ENCODE assay signal across 8 mouse cellular contexts in the genomic region with DNA sequence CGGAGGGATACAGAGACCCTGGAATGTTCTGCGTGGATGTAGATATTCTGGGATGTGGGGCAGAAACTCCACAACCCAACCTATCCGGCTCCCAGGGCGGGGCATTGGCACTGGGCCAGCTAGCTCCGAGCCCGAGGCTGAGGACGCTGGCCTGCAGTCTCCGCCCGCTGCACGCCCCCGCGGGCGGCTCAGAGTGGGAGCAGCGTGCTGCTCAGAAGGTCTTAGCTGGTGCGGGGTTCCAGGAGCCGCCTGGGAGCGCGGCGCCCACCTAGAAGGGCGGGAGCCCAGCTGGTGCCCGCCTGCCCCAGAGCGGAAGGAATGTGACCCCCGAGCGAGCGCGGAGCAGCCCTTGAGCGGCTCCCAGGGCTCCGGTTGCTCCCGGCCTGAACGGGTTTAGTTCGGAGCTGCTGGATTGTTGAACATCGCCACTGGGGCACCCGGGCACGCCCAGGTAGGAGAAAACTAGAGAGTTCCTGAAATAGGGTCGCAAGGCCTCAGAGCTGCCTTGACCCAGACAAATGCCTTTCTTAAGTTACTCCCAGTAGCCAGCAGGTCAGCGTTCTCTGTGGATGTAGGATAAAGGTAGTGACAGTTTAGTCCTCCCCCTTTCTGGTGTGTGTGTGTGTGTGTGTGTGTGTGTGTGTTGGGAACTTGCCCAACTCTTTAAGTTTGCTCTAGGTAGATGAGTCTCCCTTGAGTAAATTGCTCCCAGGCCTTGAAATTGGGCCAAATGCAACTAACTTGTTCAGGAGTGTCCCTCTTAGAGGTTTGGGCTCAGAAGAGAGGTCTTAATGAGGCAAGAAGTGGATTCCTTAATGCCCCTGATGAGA. TPM values are rescaled to one million over a fixed set of nuclear protein-coding genes. Genes with fewer than 3 reads are reported as not detected.
DNase-seq lines count a peak whose midpoint lies in the region; ATAC-seq and TF ChIP-seq lines count a peak whose summit lies in the region.

No protein-coding gene starts in this region.

- no peaks in the 10 kb centered on the region for H3K27me3 ChIP-seq in ES-Bruce4 (ENCODE audit: control insufficient read depth, insufficient read depth, low read length, poor library complexity, severe bottlenecking)
- H3K27me3 ChIP-seq in forebrain, embryonic 10.5 days (ENCODE audit: poor library complexity, severe bottlenecking) = peaks cover 35% of the 10 kb centered on the region
- no peaks in the 10 kb centered on the region for H3K27me3 ChIP-seq in heart, embryonic 14.5 days (ENCODE audit: control insufficient read depth, insufficient read depth, low read length)
- peaks cover 27% of the 10 kb centered on the region for H3K27me3 ChIP-seq in liver, embryonic 13.5 days
- no peaks in the 10 kb centered on the region for H3K27me3 ChIP-seq in neural tube, embryonic 14.5 days (ENCODE audit: control insufficient read depth, insufficient read depth, low read length)
- H3K27me3 ChIP-seq in testis, adult 2 months (ENCODE audit: control insufficient read depth, insufficient read depth, low read length) = no peaks in the 10 kb centered on the region

- WGBS in forebrain, embryonic 10.5 days = 5% methylated on average over 36 of the region's 36 CpGs
- under 1% methylated on average over 36 of the region's 36 CpGs for WGBS in heart, embryonic 14.5 days
- WGBS in liver, embryonic 13.5 days (ENCODE audit: insufficient replicate concordance) = 6% methylated on average over 36 of the region's 36 CpGs
- 5% methylated on average over 35 of the region's 36 CpGs for WGBS in neural tube, embryonic 14.5 days

- TF ChIP-seq CTCF in ES-Bruce4 (IDR thresholded peaks at IDR 0.05; ENCODE audit: low read depth, low read length) = no peak
- no peak for TF ChIP-seq CTCF in testis, adult 2 months (IDR thresholded peaks at IDR 0.05; ENCODE audit: control insufficient read depth, insufficient read depth, insufficient replicate concordance, low read depth, low read length)

- no peaks in the 10 kb centered on the region for H3K9me3 ChIP-seq in ES-Bruce4 (replicated peaks; ENCODE audit: control insufficient read depth, insufficient read depth, low read length, poor library complexity, severe bottlenecking)
- H3K9me3 ChIP-seq in forebrain, embryonic 10.5 days = no peaks in the 10 kb centered on the region
- no peaks in the 10 kb centered on the region for H3K9me3 ChIP-seq in heart, embryonic 14.5 days (ENCODE audit: control insufficient read depth, low read length)
- H3K9me3 ChIP-seq in liver, embryonic 13.5 days (replicated peaks) = no peaks in the 10 kb centered on the region
- no peaks in the 10 kb centered on the region for H3K9me3 ChIP-seq in neural tube, embryonic 14.5 days (ENCODE audit: control insufficient read depth, low read length)

- no peak for TF ChIP-seq POLR2A in ES-Bruce4 (IDR thresholded peaks at IDR 0.05; ENCODE audit: insufficient read depth, low read length)
- TF ChIP-seq POLR2A in testis, adult 2 months (IDR thresholded peaks at IDR 0.05; ENCODE audit: control insufficient read depth, low read depth, low read length) = no peak

- peak overlapping the region; percentile 81 for H3K4me2 ChIP-seq in heart, embryonic 14.5 days (ENCODE audit: low read length)
- peak overlapping the region; percentile 60 for H3K4me2 ChIP-seq in liver, embryonic 13.5 days
- H3K4me2 ChIP-seq in neural tube, embryonic 14.5 days (ENCODE audit: low read depth, low read length) = peak overlapping the region; percentile 84

- peak; percentile 24 for DNase-seq in c-Kit-positive CD71-negative TER-119-negative erythroid progenitor cells, embryonic 14.5 days (ENCODE audit: low read depth)
- peak; percentile 51 for DNase-seq in forebrain, embryonic 10.5 days (ENCODE audit: extremely low spot score, low spot score)
- DNase-seq in kidney, postnatal 14 days = peak; percentile 87
- DNase-seq in liver, embryonic 13.5 days = peak; percentile 20

- H3K36me3 ChIP-seq in ES-Bruce4 (ENCODE audit: control insufficient read depth, insufficient read depth, low read length, poor library complexity, severe bottlenecking) = no peaks in the 10 kb centered on the region
- no peaks in the 10 kb centered on the region for H3K36me3 ChIP-seq in forebrain, embryonic 10.5 days (replicated peaks)
- H3K36me3 ChIP-seq in heart, embryonic 14.5 days (ENCODE audit: control insufficient read depth, insufficient read depth, low read length) = no peaks in the 10 kb centered on the region
- H3K36me3 ChIP-seq in liver, embryonic 13.5 days = no peaks in the 10 kb centered on the region
- H3K36me3 ChIP-seq in neural tube, embryonic 14.5 days (ENCODE audit: control insufficient read depth, insufficient read depth, low read length) = no peaks in the 10 kb centered on the region
- no peaks in the 10 kb centered on the region for H3K36me3 ChIP-seq in testis, adult 2 months (ENCODE audit: control insufficient read depth, insufficient read depth, low read length)

- ATAC-seq in heart, embryonic 14.5 days (ENCODE audit: insufficient number of reproducible peaks, insufficient read depth, low FRiP score, low read depth) = peak; percentile 73
- ATAC-seq in liver, embryonic 13.5 days (ENCODE audit: low read depth) = peak; percentile 69
- peak; percentile 83 for ATAC-seq in neural tube, embryonic 14.5 days (ENCODE audit: low read depth)

- H3K4me1 ChIP-seq in ES-Bruce4 (ENCODE audit: control insufficient read depth, insufficient read depth, low read length) = no peaks in the 10 kb centered on the region
- peaks cover 11% of the 10 kb centered on the region for H3K4me1 ChIP-seq in forebrain, embryonic 10.5 days
- H3K4me1 ChIP-seq in heart, embryonic 14.5 days (ENCODE audit: control insufficient read depth in 2 of 2, insufficient read depth in 2 of 2, low read length in 2 of 2) = peaks cover 5 to 17% of the 10 kb centered on the region in 2 experiments
- H3K4me1 ChIP-seq in liver, embryonic 13.5 days (replicated peaks) = peaks cover 31% of the 10 kb centered on the region
- 0 out of 2 replicates have a peak, but pooled peaks cover 7% of the 10 kb centered on the region for H3K4me1 ChIP-seq in neural tube, embryonic 14.5 days (ENCODE audit: control insufficient read depth, insufficient read depth, low read length)
- H3K4me1 ChIP-seq in testis, adult 2 months (ENCODE audit: control insufficient read depth, insufficient read depth, low read length) = peaks cover 8% of the 10 kb centered on the region

- no peak overlapping the region for H3K9ac ChIP-seq in ES-Bruce4 (ENCODE audit: low read depth, poor library complexity, severe bottlenecking)
- H3K9ac ChIP-seq in heart, embryonic 14.5 days (ENCODE audit: low read length) = peak overlapping the region; percentile 79
- peak overlapping the region; percentile 61 for H3K9ac ChIP-seq in liver, embryonic 13.5 days
- peak overlapping the region; percentile 59 for H3K9ac ChIP-seq in neural tube, embryonic 14.5 days (replicated peaks; ENCODE audit: low read depth, low read length)

- peak overlapping the region; percentile 14 for H3K4me3 ChIP-seq in ES-Bruce4 (ENCODE audit: low read depth, low read length)
- H3K4me3 ChIP-seq in forebrain, embryonic 10.5 days = peak overlapping the region; percentile 60
- H3K4me3 ChIP-seq in heart, embryonic 14.5 days (ENCODE audit: control insufficient read depth in 1 of 2, insufficient read depth in 1 of 2, low read depth in 1 of 2, low read length in 2 of 2) = peak overlapping the region; percentile 62 to 65
- H3K4me3 ChIP-seq in liver, embryonic 13.5 days (replicated peaks) = peak overlapping the region; percentile 57
- H3K4me3 ChIP-seq in neural tube, embryonic 14.5 days (ENCODE audit: low read depth, low read length) = peak overlapping the region; percentile 38
- peak overlapping the region; percentile 80 for H3K4me3 ChIP-seq in testis, adult 2 months (ENCODE audit: control insufficient read depth, low read depth, low read length)

- H3K27ac ChIP-seq in ES-Bruce4 (ENCODE audit: insufficient read depth, low read length) = no peak overlapping the region
- peak overlapping the region; percentile 81 for H3K27ac ChIP-seq in forebrain, embryonic 10.5 days
- peak overlapping the region in 1 of 2 experiments; percentile 57; a peak in 3 of 4 replicates for H3K27ac ChIP-seq in heart, embryonic 14.5 days (replicated peaks in 1 of 2; ENCODE audit: control insufficient read depth in 1 of 2, insufficient read depth in 1 of 2, low read depth in 2 of 2, low read length in 2 of 2)
- H3K27ac ChIP-seq in liver, embryonic 13.5 days = no peak overlapping the region
- H3K27ac ChIP-seq in neural tube, embryonic 14.5 days (ENCODE audit: low read depth, low read length) = no peak overlapping the region
- H3K27ac ChIP-seq in testis, adult 2 months (ENCODE audit: control insufficient read depth, insufficient read depth, low read depth, low read length) = peak overlapping the region; percentile 55

- TF ChIP-seq EP300 in ES-Bruce4 (IDR thresholded peaks at IDR 0.05; ENCODE audit: insufficient read depth, low read depth, low read length) = 0 out of 2 replicates have a peak, but pooled peaks have one; percentile 6

RNA-seq across cellular contexts. Expression of gene Il1r1, which starts 41.8 kb away (rescaled TPM):
- polyA plus RNA-seq in ES-Bruce4 (2011; ENCODE audit: insufficient read depth, insufficient read length, low read depth, missing spikeins) = 0.23 and 0.49 TPM in 2 replicates
- polyA plus RNA-seq in forebrain, embryonic 10.5 days (2016; fragmentation: Nextera tagmentation; extraction: Ambion mirVana) = 0.18 and 0.56 TPM in 2 replicates
- polyA plus RNA-seq in heart, embryonic 14.5 days (2014; fragmentation: Nextera tagmentation; extraction: Ambion mirVana) = 8.4 TPM in 2 replicates
- polyA plus RNA-seq in liver, embryonic 13.5 days (2015; fragmentation: Nextera tagmentation; extraction: Ambion mirVana) = 9.2 and 12.3 TPM in 2 replicates
- 0.51 and 1.2 TPM in 2 replicates for polyA plus RNA-seq in neural tube, embryonic 14.5 days (2014; fragmentation: Nextera tagmentation; extraction: Ambion mirVana)
- polyA plus RNA-seq in testis, adult 2 months (2012; rRNA removed) = 1.4 and 1.9 TPM in 2 replicates

RNA-seq across cellular contexts. Expression of gene Il1rl2, which starts 57.8 kb away (rescaled TPM):
- 0.30 and 0.46 TPM in 2 replicates for polyA plus RNA-seq in ES-Bruce4 (2011; ENCODE audit: insufficient read depth, insufficient read length, low read depth, missing spikeins)
- polyA plus RNA-seq in forebrain, embryonic 10.5 days (2016; fragmentation: Nextera tagmentation; extraction: Ambion mirVana) = 0.75 and 1.1 TPM in 2 replicates
- polyA plus RNA-seq in heart, embryonic 14.5 days (2014; fragmentation: Nextera tagmentation; extraction: Ambion mirVana) = 2.6 and 3.9 TPM in 2 replicates
- polyA plus RNA-seq in liver, embryonic 13.5 days (2015; fragmentation: Nextera tagmentation; extraction: Ambion mirVana) = 1.4 and 1.8 TPM in 2 replicates
- polyA plus RNA-seq in neural tube, embryonic 14.5 days (2014; fragmentation: Nextera tagmentation; extraction: Ambion mirVana) = 0.52 and 1.4 TPM in 2 replicates
- polyA plus RNA-seq in testis, adult 2 months (2012; rRNA removed) = 0.22 and 0.29 TPM in 2 replicates

Comparison
In these comparisons a context has a peak if more than half of its experiments do, and no peak if none do; other contexts are left out.
1. H3K27ac ChIP-seq: peak in forebrain, embryonic 10.5 days (single experiment) and testis, adult 2 months (single experiment); none in ES-Bruce4 (single experiment), liver, embryonic 13.5 days (single experiment) and neural tube, embryonic 14.5 days (single experiment).
2. H3K4me3 ChIP-seq: peak in every context shown above with its lines; median percentile 80 in testis, adult 2 months; 64 in heart, embryonic 14.5 days; 60 in forebrain, embryonic 10.5 days; 57 in liver, embryonic 13.5 days; 38 in neural tube, embryonic 14.5 days; 14 in ES-Bruce4.
3. DNase-seq: peak in every context shown above with its lines; median percentile 87 in kidney, postnatal 14 days; 51 in forebrain, embryonic 10.5 days; 24 in c-Kit-positive CD71-negative TER-119-negative erythroid progenitor cells, embryonic 14.5 days; 20 in liver, embryonic 13.5 days.
4. Peak in every context shown above with its lines, with median percentiles within 50 percentile points of each other: ATAC-seq and H3K4me2 ChIP-seq.